Mouse (Mus musculus) midbrain, postnatal 0 days (tissue): ENCODE data around the gene Plscr2. TPM values are rescaled to one million over a fixed set of nuclear protein-coding genes. Genes with fewer than 3 reads are reported as not detected.

Experiments
- ATAC-seq: fragments of 200-750 bp; cut with Nextera tagmentation; 2 replicates; pipeline ENCODE4 v1.8.0; 2017; ENCODE audit warnings: moderate number of reproducible peaks, mild to moderate bottlenecking, moderate TSS enrichment, moderate library complexity; ENCODE audit not compliant: low FRiP score
- DNase-seq: peaks from one replicate; pipeline ENCODE4 v3.0.0-alpha.2; 2015; ENCODE audit warnings: low spot score
- H3K27ac ChIP-seq: fragments of 300-500 bp; sonication (generic); 2 replicates; pipeline ENCODE4 v1.5.1; 2014; ENCODE audit warnings: low read depth, mild to moderate bottlenecking, low read length, mixed read lengths
- H3K27me3 ChIP-seq: fragments of 300-500 bp; sonication (generic); 2 replicates; pipeline ENCODE4 v1.6.1; 2014; ENCODE audit warnings: low read length, control low read depth, mixed read lengths; ENCODE audit not compliant: insufficient read depth
- H3K36me3 ChIP-seq: fragments of 300-500 bp; sonication (generic); 2 replicates; pipeline ENCODE4 v1.6.1; 2014; ENCODE audit warnings: low read length, control low read depth, mixed read lengths; ENCODE audit not compliant: insufficient read depth
- H3K4me1 ChIP-seq: fragments of 300-500 bp; sonication (generic); 2 replicates; pipeline ENCODE4 v1.6.1; 2014; ENCODE audit warnings: mild to moderate bottlenecking, control low read depth, antibody characterized with exemption, low read length, mixed read lengths; ENCODE audit not compliant: insufficient read depth
- H3K4me2 ChIP-seq: fragments of 300-500 bp; sonication (generic); 2 replicates; pipeline ENCODE4 v1.6.1; 2014; ENCODE audit warnings: low read depth, mild to moderate bottlenecking, low read length, mixed read lengths; ENCODE audit not compliant: poor library complexity, severe bottlenecking
- H3K4me3 ChIP-seq: fragments of 300-500 bp; sonication (generic); 2 replicates; pipeline ENCODE4 v1.5.1; 2014; ENCODE audit warnings: low read depth, mild to moderate bottlenecking, low read length, moderate library complexity
- H3K9ac ChIP-seq: fragments of 300-500 bp; sonication (generic); replicated peaks from 2 replicates; pipeline ENCODE4 v1.6.1; 2014; ENCODE audit warnings: mild to moderate bottlenecking, low read length, moderate library complexity, mixed read lengths; ENCODE audit not compliant: poor library complexity, severe bottlenecking
- H3K9me3 ChIP-seq: fragments of 300-500 bp; sonication (generic); 2 replicates; pipeline ENCODE4 v1.6.1; 2016; ENCODE audit warnings: low read length, control low read depth
- CTCF ChIP-seq: IDR thresholded peaks from 2 replicates; pipeline ENCODE4 v1.5.1; 2016; ENCODE audit warnings: antibody characterized with exemption, mild to moderate bottlenecking
- WGBS: fragments of 180-500 bp; shearing (Covaris S2); extraction: QIAGEN DNeasy Blood & Tissue Kit; methylation state at CpG from one replicate; pipeline ENCODE4 v1.1.7; 2014; 5-methylcytosine and 5-hydroxymethylcytosine counted together
- microRNA-seq: library from miRNA; unstranded; fragments of <30 nt; microRNA quantifications from one replicate; pipeline ENCODE4, GENCODE M21; 2016; ENCODE audit warnings: borderline number of aligned reads
- polyA plus RNA-seq: library from polyadenylated mRNA; unstranded; fragments of >200 nt; fragmentation: Nextera tagmentation; extraction: Ambion mirVana; gene quantifications from 2 replicates; pipeline ENCODE4 v1.2.1, GENCODE M21; 2015
- total RNA-seq: library from RNA; depleted of rRNA; stranded (reverse); fragments of >200 nt; gene quantifications from 2 replicates; pipeline ENCODE4 v1.2.3, GENCODE M21; 2014; rRNA removed

Plscr2 gene
- total and polyA plus RNA-seq, 2 experiments from 2014 or later, result 1.5 to 1.9 TPM

GRCm38 (mm10) chr9:92338954-92339353 lies 63.6 kb downstream of the Plscr2 start:
- H3K27me3 ChIP-seq, result no peaks in the 10 kb centered on the region
- no peak overlapping the region for H3K4me3 ChIP-seq
- H3K9me3 ChIP-seq, result no peaks in the 10 kb centered on the region
- no peak for DNase-seq
- no peak overlapping the region for H3K4me2 ChIP-seq
- TF ChIP-seq CTCF, result no peak
- H3K9ac ChIP-seq, result no peak overlapping the region
- H3K4me1 ChIP-seq, result no peaks in the 10 kb centered on the region
- H3K36me3 ChIP-seq, result no peaks in the 10 kb centered on the region
- no peak for ATAC-seq
- WGBS, result 86% methylated on average over 1 of the region's 1 CpGs
- no peak overlapping the region for H3K27ac ChIP-seq

Small RNA genes lying within 50 kb of the gene (microRNA-seq; reads per million reads assigned to microRNA genes)
- gene Mir6386, result not detected

Other genes starting within 250 kb of the Plscr2 start
- 0.47 TPM in 1 of 2 replicates, not detected in the other for gene Plscr5, start 82.7 kb upstream of the Plscr2 start, total RNA-seq
- 0.79 and 0.85 TPM in 2 replicates for gene Plscr5, start 82.7 kb upstream of the Plscr2 start, polyA plus RNA-seq
- 6.3 and 6.6 TPM in 2 replicates for gene Plscr1, start 25.9 kb upstream of the Plscr2 start, total RNA-seq
- gene Plscr1, start 25.9 kb upstream of the Plscr2 start, polyA plus RNA-seq, result 6.7 and 8.5 TPM in 2 replicates
- not detected in 2 replicates for gene 1700057G04Rik, start 33.8 kb downstream of the Plscr2 start, total RNA-seq
- gene 1700057G04Rik, start 33.8 kb downstream of the Plscr2 start, polyA plus RNA-seq, result not detected in 2 replicates
- gene Plscr4, start 181.8 kb downstream of the Plscr2 start, total RNA-seq, result 1.8 and 2.1 TPM in 2 replicates
- 3.0 and 3.2 TPM in 2 replicates for gene Plscr4, start 181.8 kb downstream of the Plscr2 start, polyA plus RNA-seq